Mouse (Mus musculus) mature B cell (primary cell): Measurements from ENCODE around the gene Cckbr.
"Not testable (repeated sequence)": the region's sequence is repeated elsewhere in the genome, so short reads cannot be mapped to it uniquely, and the experiment has no call there.

Source experiments
- in situ Hi-C: fragments of 300-500 bp; cut with MboI; formaldehyde crosslinking; loops from 2 replicates; pipeline ENCODE4 v1.14.3; 2019

The Cckbr gene

DNA sequence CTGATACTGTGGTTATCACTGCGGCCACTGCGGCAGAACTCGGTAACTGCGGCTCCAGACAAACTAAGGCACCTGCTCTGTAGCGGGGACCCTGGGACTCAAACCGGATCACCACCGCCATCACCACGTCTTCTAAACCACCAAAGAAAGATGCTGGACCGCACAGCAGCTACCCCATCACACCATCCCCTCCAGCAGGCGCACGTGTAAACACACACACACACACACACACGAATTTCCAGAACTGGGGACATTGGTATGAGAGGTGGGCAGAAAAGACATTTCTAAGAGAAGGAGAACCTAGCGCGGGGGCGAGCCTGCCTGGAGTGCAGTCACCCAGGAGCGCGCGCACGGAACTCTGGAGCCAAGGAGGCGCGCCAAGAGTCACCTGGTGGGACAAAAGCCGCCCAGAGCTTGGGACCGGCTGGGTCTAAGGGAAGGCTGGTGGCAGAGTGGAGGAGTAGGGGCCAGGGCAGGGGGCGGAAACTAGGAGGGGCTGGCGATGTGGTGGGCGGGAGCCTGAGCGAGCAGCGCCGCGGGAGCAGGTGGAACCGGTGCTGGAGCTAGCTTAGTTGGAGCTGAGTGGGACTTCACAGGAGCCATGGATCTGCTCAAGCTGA lies at the start of gene Cckbr:
Cckbr (plus strand) TSS at position 308 of the 620 bp plus-strand sequence.
- in situ Hi-C loops, result no loop called here

DNA sequence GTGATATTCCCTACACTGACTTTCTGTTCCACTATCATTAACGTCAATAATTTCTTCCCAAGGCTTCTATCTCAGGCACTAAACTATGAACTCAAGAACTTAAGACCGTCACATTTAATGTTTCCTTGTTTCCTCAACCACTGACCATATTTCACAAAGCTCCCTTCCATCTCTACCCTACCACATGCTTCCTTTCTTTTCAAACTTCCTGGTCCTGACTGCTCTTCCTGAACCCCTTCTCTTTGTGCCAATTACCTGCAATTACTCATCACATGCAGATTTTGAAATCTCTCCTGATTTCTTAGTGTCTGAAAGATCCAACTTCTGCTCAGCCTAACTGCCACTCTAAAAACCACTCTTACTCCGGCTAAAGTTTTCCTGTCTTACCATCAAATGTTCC lies 45.2 kb upstream of the Cckbr start:
- in situ Hi-C loops, result no loop called here

DNA sequence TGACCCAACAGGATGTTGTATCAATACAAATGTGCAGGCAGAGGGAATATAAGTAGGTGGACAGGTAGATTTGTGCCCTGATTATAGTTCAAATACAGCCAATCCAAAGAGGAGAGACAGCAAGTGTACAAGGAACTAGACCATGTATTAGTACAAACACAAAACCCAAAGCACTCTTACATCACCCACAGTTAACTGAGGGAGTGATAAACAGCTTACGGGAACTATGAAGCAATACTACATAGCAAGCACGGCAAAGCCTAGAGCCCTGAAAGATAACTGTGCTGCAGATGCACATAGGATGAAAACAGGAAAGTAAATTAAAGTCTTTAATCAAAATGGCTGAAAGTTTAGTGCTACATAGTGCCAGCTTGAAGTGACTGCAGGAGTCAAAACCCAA lies 37.8 kb upstream of the Cckbr start:
- in situ Hi-C loops, result no loop called here

DNA sequence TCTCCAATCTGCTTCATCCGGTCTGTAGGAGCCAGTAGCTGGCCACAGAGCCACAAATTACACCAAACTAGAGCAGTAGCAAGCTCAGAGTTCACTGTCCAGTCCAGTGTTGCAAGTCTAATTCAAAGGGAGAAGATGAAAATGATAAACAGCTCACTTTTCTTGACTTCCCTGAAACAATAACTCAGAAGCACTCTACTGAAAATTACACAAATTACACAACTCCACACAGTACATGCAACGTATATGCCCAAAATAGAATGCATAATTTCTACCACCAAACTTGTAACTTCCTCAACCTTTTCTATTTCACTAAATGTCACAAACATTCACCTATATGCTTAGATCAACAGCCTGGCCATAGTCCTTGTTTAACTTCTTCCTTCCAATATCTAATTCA lies 35.3 kb upstream of the Cckbr start:
- in situ Hi-C loops, result no loop called here

DNA sequence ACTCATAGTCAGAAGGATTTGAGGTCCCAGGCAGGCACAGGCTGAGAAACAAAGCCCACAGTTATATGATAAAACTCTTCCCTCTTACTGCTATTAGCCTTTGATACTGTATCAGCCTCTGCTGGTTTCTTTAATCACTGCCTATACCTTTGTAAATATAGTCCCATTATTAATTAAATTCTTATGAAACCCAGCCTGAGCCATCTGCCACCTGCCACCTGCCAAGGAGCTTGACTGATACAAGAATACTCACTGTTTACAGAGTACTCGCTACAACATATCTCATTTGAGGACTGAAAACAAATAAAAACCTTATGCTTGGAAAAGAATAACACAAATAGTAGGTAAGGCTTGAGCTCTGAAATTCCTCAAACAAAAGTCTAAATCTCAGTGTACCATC lies 30.9 kb upstream of the Cckbr start:
- in situ Hi-C loops, result no loop called here

DNA sequence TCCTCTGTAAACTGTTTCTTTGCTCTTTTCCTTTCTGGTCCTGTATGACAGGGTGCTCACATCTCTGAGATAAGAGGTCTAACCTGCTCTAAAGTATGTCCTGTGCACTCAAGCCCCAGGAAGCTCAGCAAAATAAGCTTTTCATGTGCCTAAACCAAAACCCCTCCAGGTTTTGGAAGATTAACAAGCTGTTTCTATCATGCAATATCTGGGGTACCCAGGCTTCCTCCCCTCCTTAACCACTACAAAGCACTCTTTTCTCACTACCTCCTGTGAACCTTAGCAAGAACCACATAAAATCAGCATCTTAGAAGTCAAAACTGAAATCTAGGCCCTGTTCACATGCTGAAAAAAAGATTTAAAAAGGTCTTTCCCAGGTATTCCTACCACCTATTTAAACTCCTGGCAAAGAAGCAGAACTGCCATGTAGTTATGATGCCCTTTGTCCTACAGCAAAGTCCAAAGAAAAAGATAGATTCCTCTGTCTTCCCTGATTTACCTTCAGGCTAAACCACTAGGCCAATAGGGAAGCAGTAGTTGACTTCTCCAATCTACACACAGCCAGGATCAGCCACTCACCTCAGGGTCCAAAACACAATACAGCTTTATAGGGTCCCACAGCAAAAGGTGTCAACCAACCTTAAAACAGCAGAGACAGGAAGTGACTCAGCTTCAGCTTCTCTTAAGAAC lies 30.3 kb upstream of the Cckbr start:
- in situ Hi-C loops, result no loop called here

DNA sequence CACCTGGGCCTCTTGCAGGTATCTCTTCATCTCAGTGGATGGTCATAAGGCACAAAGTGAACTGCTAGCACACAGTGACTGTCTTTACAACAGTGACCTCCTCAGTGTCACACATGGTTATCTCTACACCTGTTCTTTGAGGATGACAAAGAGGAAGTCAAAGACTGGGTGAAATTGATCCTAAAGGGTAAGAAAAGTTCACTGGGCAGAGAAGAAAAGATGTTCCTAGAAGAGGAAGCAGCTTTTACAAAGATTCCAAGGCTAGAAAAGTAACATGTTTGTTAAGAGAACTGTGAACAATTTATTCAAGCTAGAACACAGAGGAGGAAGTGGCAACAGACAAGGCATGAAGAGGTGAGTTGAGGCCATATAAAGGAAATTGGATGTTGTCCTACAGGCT lies 29.4 kb upstream of the Cckbr start:
- in situ Hi-C loops, result no loop called here

DNA sequence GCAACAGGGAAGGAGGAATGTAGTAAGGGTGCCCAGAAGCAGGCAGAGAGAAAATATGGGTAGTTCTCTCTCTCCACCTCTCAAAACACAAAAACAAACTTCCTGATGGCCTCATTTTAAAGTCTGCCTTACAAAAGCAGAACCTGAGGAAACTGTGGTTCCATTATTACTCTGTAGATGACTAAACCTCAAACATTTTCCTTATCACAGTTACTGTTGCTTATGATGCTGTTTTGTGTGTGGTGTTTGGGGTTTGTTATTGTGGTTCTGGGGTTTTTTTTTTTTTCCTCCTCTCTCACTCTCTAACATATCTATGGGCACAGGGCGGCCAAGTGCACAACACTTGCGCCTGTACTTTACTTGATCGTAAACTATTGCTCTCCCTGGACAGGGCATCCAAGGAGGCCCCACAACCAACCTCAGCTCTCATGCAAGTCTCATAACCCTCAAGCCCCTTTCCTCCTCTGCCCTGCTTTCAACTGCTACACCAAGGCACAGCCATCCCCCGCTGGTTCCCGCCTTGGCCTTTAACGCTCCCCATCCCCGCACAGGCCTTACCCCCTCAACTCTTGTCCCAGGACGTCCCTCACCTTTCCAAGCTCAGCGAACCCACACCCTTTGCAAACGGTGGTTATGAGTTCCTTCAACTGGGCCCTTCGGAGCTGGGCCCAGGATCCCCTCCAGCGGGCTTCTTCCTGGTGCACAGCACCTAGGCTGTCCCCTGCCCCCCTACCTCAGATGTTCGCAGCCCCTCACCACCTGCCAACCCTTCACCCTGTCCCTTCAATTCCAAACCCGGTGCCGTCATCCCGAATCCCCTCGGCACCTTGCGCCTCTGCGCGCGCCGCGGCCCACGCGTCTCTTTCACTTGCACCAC lies 26.2 kb upstream of the Cckbr start:
- in situ Hi-C loops, result no loop called here

DNA sequence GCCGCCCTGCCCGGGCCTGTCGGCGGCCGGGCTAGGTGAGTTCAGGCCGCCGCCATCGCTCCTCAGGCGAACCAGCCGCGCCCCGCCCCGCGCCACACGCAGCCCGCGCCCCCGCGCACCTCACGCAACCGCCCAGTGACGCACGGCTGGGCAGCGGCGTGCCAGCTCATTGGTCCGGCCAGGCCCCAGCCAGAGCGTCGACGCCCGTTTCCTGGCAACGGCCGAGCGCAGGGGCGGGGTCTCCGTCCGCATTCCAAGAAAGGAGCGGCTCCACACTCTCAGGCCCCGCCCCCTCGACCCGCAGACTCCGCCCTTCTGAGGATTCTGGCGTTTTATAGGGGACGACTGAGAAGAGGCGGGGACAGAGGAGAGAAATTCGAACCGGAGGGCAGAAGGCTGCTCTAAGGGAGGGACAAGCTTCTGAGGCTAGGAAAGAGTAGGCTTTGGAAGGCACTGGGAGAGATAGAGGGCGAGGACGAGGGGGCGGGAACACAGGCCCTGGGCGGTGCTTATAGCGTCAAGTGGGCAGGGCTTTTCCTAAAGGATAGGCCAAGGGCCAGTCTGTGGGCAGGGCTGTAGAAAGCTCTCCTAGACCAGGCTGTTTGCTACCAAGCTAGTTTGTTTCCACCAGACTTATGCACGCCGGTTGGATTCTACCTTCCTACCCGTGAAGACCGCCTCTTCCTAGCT lies 25.5 kb upstream of the Cckbr start, which contains the start of gene Fam160a2:
Fam160a2 (minus strand) TSS at position 120 of the 690 bp plus-strand sequence.
- in situ Hi-C loops, result no loop called here

DNA sequence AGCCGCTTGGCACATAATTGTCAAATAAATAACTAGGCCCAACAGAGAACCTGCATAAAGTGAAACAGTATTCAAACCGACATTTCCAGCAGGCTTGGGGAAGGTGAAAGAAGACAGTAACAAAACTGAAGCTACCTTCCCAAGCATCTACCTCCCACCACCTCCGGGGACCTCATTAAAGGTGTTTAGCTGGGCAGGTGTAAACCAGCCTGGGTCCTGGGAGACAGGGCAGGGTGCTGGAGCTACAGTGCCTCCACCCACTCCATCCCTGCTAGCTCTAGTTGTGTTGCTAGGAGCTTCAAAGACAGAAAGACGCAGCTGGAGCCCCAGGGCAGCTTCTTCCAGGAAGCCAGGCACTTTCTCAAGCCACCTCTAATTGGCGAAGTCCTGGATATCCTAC lies 21.3 kb upstream of the Cckbr start, which contains the start of gene Cnga4:
Cnga4 (plus strand) TSS at position 301 of the 400 bp plus-strand sequence.
- in situ Hi-C loops, result no loop called here

DNA sequence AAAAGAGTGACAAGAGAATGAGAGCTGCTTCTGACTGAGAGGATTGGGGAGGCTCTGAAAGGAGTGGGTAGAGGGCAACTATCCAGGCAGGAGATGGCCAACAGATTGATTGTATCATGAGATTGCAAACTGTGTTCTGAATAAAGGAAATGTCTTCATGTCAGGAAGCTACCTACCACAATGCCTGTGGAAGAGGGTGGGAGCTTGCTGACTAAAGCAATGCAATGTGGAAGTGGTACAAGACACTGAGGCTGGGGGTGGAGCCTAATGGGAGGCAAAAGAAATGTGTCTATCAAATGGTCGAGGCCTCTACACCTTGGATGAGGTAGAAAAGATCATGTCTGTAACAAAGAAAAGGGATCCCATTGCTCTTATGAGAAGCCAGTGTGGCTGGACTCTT lies 19.2 kb upstream of the Cckbr start:
- in situ Hi-C loops, result no loop called here

DNA sequence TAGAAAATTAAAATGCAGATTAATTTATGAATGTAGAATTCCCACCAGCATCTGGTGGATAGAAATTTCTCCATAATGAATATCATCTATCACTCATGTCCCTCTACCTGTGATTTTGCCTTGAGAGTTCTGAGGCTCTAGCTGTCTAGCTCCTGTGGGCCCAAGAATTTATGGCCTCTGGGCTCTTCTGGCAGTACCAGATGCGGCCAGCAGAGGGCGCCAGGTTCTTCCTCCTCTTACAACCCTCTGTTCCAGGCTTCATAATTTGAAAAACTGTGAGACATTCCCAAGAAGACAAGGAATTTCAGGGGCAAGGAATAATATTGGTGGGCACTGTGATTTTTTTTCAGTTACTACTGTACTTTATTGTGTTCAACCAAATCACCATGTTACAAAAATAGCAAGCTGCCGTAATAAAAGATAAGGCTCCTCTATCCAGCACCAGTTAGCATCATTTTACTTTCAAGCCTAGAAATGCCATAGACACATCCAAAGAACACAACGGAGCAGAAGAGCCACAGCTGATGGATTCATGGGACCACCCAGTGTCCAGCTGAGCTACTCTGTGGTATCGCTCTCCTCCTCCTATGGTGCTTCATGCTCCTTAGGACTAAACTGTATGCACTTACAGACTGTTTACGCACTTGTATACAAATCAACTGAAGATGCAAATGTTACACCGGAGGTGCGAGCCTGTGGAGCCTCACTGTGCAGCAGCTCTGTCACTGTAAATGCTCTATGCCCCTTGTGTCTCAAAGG lies 13.5 kb upstream of the Cckbr start:
- in situ Hi-C loops, result not testable (repeated sequence)

DNA sequence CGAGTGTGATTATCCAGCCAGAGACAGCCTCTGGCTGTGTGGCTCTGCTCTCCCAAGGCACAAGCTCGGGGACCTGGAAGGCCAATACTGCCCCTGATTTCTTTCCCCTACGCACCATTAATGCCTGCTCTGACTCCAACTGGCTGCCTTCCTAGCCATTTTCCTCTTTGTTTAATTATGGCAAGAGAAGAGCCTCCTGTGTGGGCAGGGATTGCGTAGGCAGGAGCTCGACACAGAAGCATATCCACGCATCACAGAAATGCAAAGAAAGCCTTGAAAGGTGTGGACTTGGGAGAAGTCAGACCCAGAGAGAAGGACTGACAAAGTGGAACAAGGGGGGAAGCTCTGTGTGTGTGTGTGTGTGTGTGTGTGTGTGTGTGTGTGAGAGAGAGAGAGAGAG lies 11.1 kb upstream of the Cckbr start:
- in situ Hi-C loops, result no loop called here

DNA sequence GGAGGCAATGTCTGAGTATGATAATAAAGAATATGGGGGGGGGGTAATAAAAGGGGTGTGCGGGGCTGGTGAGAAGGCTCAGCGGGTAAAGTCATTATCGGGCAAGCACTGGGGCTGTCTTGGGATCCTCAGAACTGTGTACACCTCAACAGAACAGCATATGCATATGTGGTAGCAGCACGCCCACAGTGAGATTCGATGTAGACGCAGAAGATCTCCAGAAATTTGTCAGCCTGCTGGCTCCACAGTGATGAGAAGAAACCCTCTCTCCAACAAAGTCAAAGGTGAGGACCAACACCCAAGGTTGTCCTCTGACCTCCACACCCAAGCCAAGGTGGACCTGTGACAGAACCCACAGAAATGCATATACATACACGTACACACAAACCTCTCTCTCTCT lies 9.0 kb upstream of the Cckbr start:
- in situ Hi-C loops, result no loop called here

DNA sequence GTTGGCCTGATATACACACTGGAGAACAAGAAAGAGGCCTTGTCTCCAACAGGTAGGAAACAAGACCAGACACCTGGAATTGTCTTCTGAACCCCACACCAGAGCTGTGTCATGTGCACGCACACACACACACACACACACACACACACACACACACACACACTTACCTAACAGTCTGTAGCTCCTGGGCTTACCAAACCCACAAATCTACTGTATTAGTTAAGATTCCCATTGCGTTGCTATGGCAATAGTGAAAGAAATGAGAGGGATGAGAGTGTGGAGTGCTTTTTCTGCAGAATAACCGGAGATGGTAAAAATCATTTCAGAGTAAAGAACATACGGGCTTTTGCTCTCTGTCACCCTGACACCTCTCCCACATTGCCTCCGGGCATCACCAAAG lies 7.4 kb upstream of the Cckbr start:
- in situ Hi-C loops, result no loop called here

DNA sequence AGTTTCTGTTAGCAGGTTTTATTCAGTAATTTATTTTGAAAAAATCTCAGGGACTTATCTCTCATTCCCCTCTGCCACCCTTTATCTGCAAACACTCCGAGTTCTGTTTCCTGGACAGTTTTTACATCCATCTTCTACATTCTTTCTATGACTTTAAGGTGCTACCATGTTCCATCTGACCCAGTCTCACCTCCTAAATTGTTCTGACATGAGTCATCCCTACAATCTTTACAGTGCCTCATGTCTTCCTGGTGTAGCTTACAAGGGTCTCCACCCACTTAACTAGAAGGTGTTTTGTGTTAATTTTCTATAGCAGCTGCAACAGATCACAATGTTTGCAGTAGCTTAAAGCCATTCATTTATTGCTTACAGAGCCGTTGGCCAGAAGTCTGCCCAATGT lies 4.6 kb upstream of the Cckbr start:
- in situ Hi-C loops, result no loop called here

DNA sequence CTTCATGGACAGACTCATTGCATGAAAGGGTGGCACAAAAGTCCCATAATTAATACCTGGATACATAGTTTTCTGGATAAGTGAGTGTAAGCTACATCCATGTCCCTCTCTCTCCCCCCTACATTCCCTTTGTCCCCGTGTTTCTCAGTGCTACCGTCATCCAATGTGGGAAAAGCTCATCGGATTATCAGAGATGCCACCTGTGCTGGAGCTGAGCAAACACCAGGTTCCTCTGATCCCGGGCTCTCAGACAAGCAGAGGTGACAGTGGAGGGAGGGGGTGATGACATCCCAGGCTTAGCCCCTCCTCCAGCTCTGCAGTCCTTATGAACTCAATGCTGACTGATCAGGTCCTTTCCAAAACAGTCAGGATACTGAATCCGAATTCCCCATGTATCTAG lies 1.2 kb upstream of the Cckbr start:
- in situ Hi-C loops, result no loop called here

DNA sequence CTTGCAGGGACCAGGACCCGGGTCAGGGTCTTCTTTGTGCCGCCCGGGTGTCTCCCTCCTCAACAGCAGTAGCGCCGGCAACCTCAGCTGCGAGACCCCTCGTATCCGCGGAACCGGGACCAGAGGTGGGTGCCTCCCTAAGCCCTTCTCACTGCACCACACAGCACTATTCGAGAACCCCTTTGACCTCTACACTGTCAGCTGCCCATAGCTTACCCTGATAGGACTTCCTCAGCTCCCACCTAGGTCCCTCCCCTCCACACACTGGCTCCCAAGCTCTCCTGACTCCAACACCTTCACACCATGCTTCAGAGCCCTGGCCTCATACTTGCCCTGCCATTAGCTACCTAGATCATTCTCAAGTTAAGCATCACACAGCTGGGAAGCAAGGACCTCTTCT lies 520 bp downstream of the Cckbr start:
- in situ Hi-C loops, result no loop called here

DNA sequence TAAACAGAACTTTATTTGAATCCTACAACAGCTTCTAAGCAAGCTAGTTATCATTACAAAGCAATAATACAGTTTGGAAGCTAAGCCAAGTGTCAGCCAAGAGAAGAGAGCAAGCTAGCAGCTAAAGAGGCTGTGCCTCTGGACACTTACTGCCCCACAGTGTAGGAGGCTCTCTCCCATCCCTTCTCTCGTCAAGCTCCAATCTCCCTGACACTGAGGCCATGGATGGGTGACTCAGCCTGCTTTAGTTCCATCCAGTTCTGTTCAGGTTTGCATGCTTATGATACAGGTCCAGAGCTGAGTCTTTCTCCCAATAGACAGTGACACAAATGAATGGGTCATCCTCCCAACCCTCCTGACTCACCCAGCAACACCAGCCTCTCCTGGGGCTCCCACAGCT lies 6.5 kb downstream of the Cckbr start:
- in situ Hi-C loops, result no loop called here

DNA sequence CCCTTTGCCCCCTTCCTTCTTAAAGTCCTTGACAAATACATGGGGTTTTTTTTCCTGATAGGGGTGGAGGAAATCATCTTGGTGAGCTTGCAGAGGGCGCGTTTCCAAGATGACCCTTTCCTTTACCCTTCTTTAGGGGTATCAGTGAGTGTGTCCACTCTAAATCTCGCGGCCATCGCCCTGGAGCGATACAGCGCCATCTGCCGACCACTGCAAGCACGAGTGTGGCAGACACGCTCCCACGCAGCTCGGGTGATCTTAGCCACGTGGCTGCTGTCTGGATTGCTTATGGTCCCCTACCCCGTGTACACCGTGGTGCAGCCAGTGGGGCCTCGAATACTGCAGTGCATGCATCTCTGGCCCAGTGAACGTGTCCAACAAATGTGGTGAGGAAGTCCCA lies 8.3 kb downstream of the Cckbr start:
- in situ Hi-C loops, result no loop called here

DNA sequence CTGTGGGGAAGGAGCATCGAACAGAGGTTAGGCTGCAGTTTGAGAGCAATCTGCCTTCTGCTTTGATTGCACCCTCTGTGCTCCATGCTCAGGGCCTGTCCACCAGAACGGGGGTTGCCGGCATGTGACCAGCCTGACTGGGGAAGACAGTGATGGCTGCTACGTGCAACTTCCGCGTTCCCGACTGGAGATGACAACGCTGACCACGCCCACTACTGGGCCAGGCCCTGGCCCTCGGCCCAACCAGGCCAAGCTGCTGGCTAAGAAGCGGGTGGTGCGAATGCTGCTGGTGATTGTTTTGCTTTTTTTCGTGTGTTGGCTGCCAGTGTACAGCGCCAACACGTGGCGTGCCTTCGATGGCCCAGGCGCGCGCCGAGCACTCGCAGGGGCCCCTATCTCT lies 9.3 kb downstream of the Cckbr start:
- in situ Hi-C loops, result no loop called here
